Mouse (Mus musculus) heart, embryonic 14.5 days (tissue): Measurements from ENCODE around the gene Rps27rt. TPM values are rescaled to one million over a fixed set of nuclear protein-coding genes. Genes with fewer than 3 reads are reported as not detected.
A peak's percentile ranks its signal among the peaks of the same experiment; 100 is the strongest.
"Not testable (repeated sequence)": the region's sequence is repeated elsewhere in the genome, so short reads cannot be mapped to it uniquely, and the experiment has no call there.

Experiments
- ATAC-seq: fragments of 200-750 bp; cut with Nextera tagmentation; 2 replicates; pipeline ENCODE4 v1.8.0; 2017; ENCODE audit warnings: low read depth, moderate TSS enrichment; ENCODE audit not compliant: insufficient number of reproducible peaks, insufficient read depth, low FRiP score
- H3K27ac ChIP-seq, 2 experiments: fragments of 200-500 bp in 1 of 2; fragments of 300-500 bp in 1 of 2; sonication (generic) in 1 of 2; replicated peaks in 1 of 2; 2 replicates each; pipeline ENCODE4 v1.5.1; 2012 to 2014; ENCODE audit warnings: low read depth in 2 of 2, low read length in 2 of 2, control low read depth in 1 of 2, mild to moderate bottlenecking in 1 of 2, mixed read lengths in 1 of 2; ENCODE audit not compliant: control insufficient read depth in 1 of 2, insufficient read depth in 1 of 2
- H3K27me3 ChIP-seq: fragments of 300-500 bp; sonication (generic); 2 replicates; pipeline ENCODE4 v1.6.1; 2014; ENCODE audit warnings: mild to moderate bottlenecking, low read length, control low read depth; ENCODE audit not compliant: control insufficient read depth, insufficient read depth
- H3K36me3 ChIP-seq: fragments of 300-500 bp; sonication (generic); 2 replicates; pipeline ENCODE4 v1.6.1; 2014; ENCODE audit warnings: mild to moderate bottlenecking, control low read depth, low read length, mixed read lengths; ENCODE audit not compliant: control insufficient read depth, insufficient read depth
- H3K4me1 ChIP-seq, 2 experiments: fragments of 200-500 bp in 1 of 2; fragments of 300-500 bp in 1 of 2; sonication (generic) in 1 of 2; 2 replicates each; pipeline ENCODE4 v1.6.1; 2012 to 2014; ENCODE audit warnings: low read length in 2 of 2, control low read depth in 1 of 2, mixed read lengths in 1 of 2; ENCODE audit not compliant: control insufficient read depth in 2 of 2, insufficient read depth in 2 of 2
- H3K4me2 ChIP-seq: fragments of 300-500 bp; sonication (generic); 2 replicates; pipeline ENCODE4 v1.6.1; 2014; ENCODE audit warnings: mild to moderate bottlenecking, low read length
- H3K4me3 ChIP-seq, 2 experiments: fragments of 200-500 bp in 1 of 2; fragments of 300-500 bp in 1 of 2; sonication (generic) in 1 of 2; 2 replicates each; pipeline ENCODE4 v1.5.1; 2012 to 2014; ENCODE audit warnings: low read length in 2 of 2, mild to moderate bottlenecking in 2 of 2, control low read depth in 1 of 2, low read depth in 1 of 2, moderate library complexity in 1 of 2; ENCODE audit not compliant: control insufficient read depth in 1 of 2, insufficient read depth in 1 of 2
- H3K9ac ChIP-seq: fragments of 300-500 bp; sonication (generic); 2 replicates; pipeline ENCODE4 v1.6.1; 2014; ENCODE audit warnings: mild to moderate bottlenecking, low read length
- H3K9me3 ChIP-seq: fragments of 300-500 bp; sonication (generic); 2 replicates; pipeline ENCODE4 v1.6.1; 2016; ENCODE audit warnings: low read length, control low read depth; ENCODE audit not compliant: control insufficient read depth
- WGBS: fragments of 180-500 bp; shearing (Covaris S2); extraction: QIAGEN DNeasy Blood & Tissue Kit; methylation state at CpG from one replicate; pipeline ENCODE4 v1.1.7; 2014; 5-methylcytosine and 5-hydroxymethylcytosine counted together
- polyA plus RNA-seq: library from polyadenylated mRNA; unstranded; fragments of >200 nt; fragmentation: Nextera tagmentation; extraction: Ambion mirVana; gene quantifications from 2 replicates; pipeline ENCODE4 v1.2.1, GENCODE M21; 2014

Gene Rps27rt
- polyA plus RNA-seq, 1 experiment from 2014 or later = 312 TPM

GRCm38 (mm10) chr9:114985741-114986140, 3.2 kb upstream of the Rps27rt start:
- no peaks in the 10 kb centered on the region for H3K27me3 ChIP-seq
- H3K36me3 ChIP-seq = no peaks in the 10 kb centered on the region
- no peak overlapping the region for H3K27ac ChIP-seq
- H3K4me2 ChIP-seq = no peak overlapping the region
- no peak for ATAC-seq
- H3K4me3 ChIP-seq = no peak overlapping the region
- no peaks in the 10 kb centered on the region for H3K9me3 ChIP-seq
- H3K4me1 ChIP-seq = peaks cover 2 to 8% of the 10 kb centered on the region in 2 experiments; a peak in 1 of 4 replicates
- 88% methylated on average over 5 of the region's 5 CpGs for WGBS
- no peak overlapping the region for H3K9ac ChIP-seq

GRCm38 (mm10) chr9:114979969-114980368, 2.6 kb downstream of the Rps27rt start:
- ATAC-seq = no peak
- Histone ChIP-seq H3K27me3 (no peaks in the 10 kb centered on the region), H3K4me2 (peak overlapping the region; percentile 85; the same call in 1 of the 2 replicates), H3K27ac (no peak overlapping the region), H3K4me3 (peak overlapping the region in 1 of 2 experiments; percentile 87; a peak in 1 of 4 replicates), H3K9ac (no peak overlapping the region), H3K9me3 (no peaks in the 10 kb centered on the region), H3K4me1 (peaks cover 7 to 18% of the 10 kb centered on the region in 2 experiments; a peak in 3 of 4 replicates), H3K36me3 (no peaks in the 10 kb centered on the region)
- WGBS = 23% methylated on average over 6 of the region's 6 CpGs

- Histone ChIP-seq H3K9me3 (no peaks in the 10 kb centered on the region), H3K4me2 (peak within 1 kb of the TSS; percentile 85), H3K9ac (peak within 1 kb of the TSS; percentile 85), H3K36me3 (no peaks in the 10 kb centered on the region), H3K4me1 (peaks cover 7 to 18% of the 10 kb centered on the region in 2 experiments; a peak in 3 of 4 replicates), H3K27me3 (no peaks in the 10 kb centered on the region), H3K27ac (peak within 1 kb of the TSS; percentile 9 to 80; a peak in 2 of 4 replicates), H3K4me3 (peak within 1 kb of the TSS; percentile 77 to 87)
- under 1% methylated on average over 60 of the region's 86 CpGs for WGBS
- ATAC-seq = peak; percentile 82
Observed at GRCm38 (mm10) chr9:114978281-114979111, 4.0 kb downstream of the Rps27rt start, which contains the start of gene Osbpl10. Osbpl10 (plus strand) TSS chr9:114978569.

GRCm38 (mm10) chr9:114977461-114978280, 4.9 kb downstream of the Rps27rt start:
- Histone ChIP-seq H3K4me3 (peak overlapping the region; percentile 77 to 87), H3K27ac (peak overlapping the region in 1 of 2 experiments; percentile 80; a peak in 2 of 4 replicates), H3K4me1 (peaks cover 7 to 18% of the 10 kb centered on the region in 2 experiments; a peak in 3 of 4 replicates), H3K27me3 (no peaks in the 10 kb centered on the region), H3K36me3 (no peaks in the 10 kb centered on the region), H3K9ac (peak overlapping the region; percentile 85), H3K4me2 (peak overlapping the region; percentile 85), H3K9me3 (no peaks in the 10 kb centered on the region)
- ATAC-seq = peak; percentile 13; the same call in 1 of the 2 replicates
- WGBS = 3% methylated on average over 31 of the region's 31 CpGs

- not testable (repeated sequence) for ATAC-seq, H3K9me3 ChIP-seq, H3K4me1 ChIP-seq, H3K27ac ChIP-seq, H3K27me3 ChIP-seq, H3K4me2 ChIP-seq, H3K4me3 ChIP-seq, H3K9ac ChIP-seq, H3K36me3 ChIP-seq
- 88% methylated on average over 7 of the region's 7 CpGs for WGBS
Observed at GRCm38 (mm10) chr9:114966286-114966685, 16.3 kb downstream of the Rps27rt start.

GRCm38 (mm10) chr9:114964093-114964492, 18.4 kb downstream of the Rps27rt start:
- WGBS = 49% methylated on average over 3 of the region's 3 CpGs
- no peaks in the 10 kb centered on the region for H3K4me1 ChIP-seq
- H3K36me3 ChIP-seq = no peaks in the 10 kb centered on the region
- H3K4me3 ChIP-seq = no peak overlapping the region
- no peak overlapping the region for H3K4me2 ChIP-seq
- no peak overlapping the region for H3K9ac ChIP-seq
- no peak overlapping the region for H3K27ac ChIP-seq
- H3K9me3 ChIP-seq = 0 out of 2 replicates have a peak, but pooled peaks cover 3% of the 10 kb centered on the region
- H3K27me3 ChIP-seq = no peaks in the 10 kb centered on the region
- no peak for ATAC-seq

GRCm38 (mm10) chr9:114960844-114961243, 21.7 kb downstream of the Rps27rt start:
- Histone ChIP-seq H3K9me3 (0 out of 2 replicates have a peak, but pooled peaks cover 2% of the 10 kb centered on the region), H3K27ac (no peak overlapping the region), H3K4me3 (no peak overlapping the region), H3K4me1 (no peaks in the 10 kb centered on the region), H3K4me2 (no peak overlapping the region), H3K9ac (no peak overlapping the region), H3K36me3 (no peaks in the 10 kb centered on the region), H3K27me3 (no peaks in the 10 kb centered on the region)
- 86% methylated on average over 6 of the region's 6 CpGs for WGBS
- no peak for ATAC-seq
